Mouse (Mus musculus): ENCODE measurements around the gene Fyttd1. TPM values are rescaled to one million over a fixed set of nuclear protein-coding genes. Genes with fewer than 3 reads are reported as not detected.
A peak's percentile ranks its signal among the peaks of the same experiment; 100 is the strongest.
"Not testable (repeated sequence)": the region's sequence is repeated elsewhere in the genome, so short reads cannot be mapped to it uniquely, and the experiment has no call there.

The Fyttd1 gene
- polyA plus RNA-seq, 1 experiment from 2014 or later, result 133 TPM

- Histone ChIP-seq H3K4me2 (no peak overlapping the region), H3K9me3 (ENCODE audit: low read depth, low read length) (no peaks in the 10 kb centered on the region), H3K27me3 (ENCODE audit: insufficient read depth, low read length) (no peaks in the 10 kb centered on the region), H3K27ac (ENCODE audit: low read depth) (no peak overlapping the region), H3K4me3 (ENCODE audit: low read depth, low read length) (no peak overlapping the region), H3K36me3 (ENCODE audit: insufficient read depth) (peaks cover 32% of the 10 kb centered on the region), H3K9ac (no peak overlapping the region), H3K4me1 (ENCODE audit: insufficient read depth) (no peaks in the 10 kb centered on the region)
- ATAC-seq (ENCODE audit: insufficient read depth) (no peak), DNase-seq (no peak)
- WGBS, result 83% methylated on average over 2 of the region's 2 CpGs
- no peak for TF ChIP-seq CTCF (IDR thresholded peaks at IDR 0.05; ENCODE audit: low read depth)
Measured at GRCm38 (mm10) chr16:32906186-32906585, 28.9 kb downstream of the Fyttd1 start.

GRCm38 (mm10) chr16:32906727-32907126, 29.4 kb downstream of the Fyttd1 start:
- ATAC-seq (ENCODE audit: insufficient read depth), result peak; percentile 56

GRCm38 (mm10) chr16:32913212-32913611, 35.9 kb downstream of the Fyttd1 start:
- Histone ChIP-seq H3K4me1 (ENCODE audit: insufficient read depth) (0 out of 2 replicates have a peak, but pooled peaks cover 6% of the 10 kb centered on the region), H3K4me3 (ENCODE audit: low read depth, low read length) (peak overlapping the region; percentile 95), H3K27ac (ENCODE audit: low read depth) (no peak overlapping the region), H3K4me2 (peak overlapping the region; percentile 80), H3K9ac (no peak overlapping the region), H3K36me3 (ENCODE audit: insufficient read depth) (no peaks in the 10 kb centered on the region), H3K9me3 (ENCODE audit: low read depth, low read length) (no peaks in the 10 kb centered on the region), H3K27me3 (ENCODE audit: insufficient read depth, low read length) (no peaks in the 10 kb centered on the region)
- WGBS, result 50% methylated on average over 7 of the region's 7 CpGs
- no peak for ATAC-seq (ENCODE audit: insufficient read depth)
- DNase-seq, result no peak
- TF ChIP-seq CTCF (IDR thresholded peaks at IDR 0.05; ENCODE audit: low read depth), result no peak

More at GRCm38 (mm10) chr16:32906727-32907126, 29.4 kb downstream of the Fyttd1 start:
- Histone ChIP-seq H3K27ac (ENCODE audit: low read depth) (no peak overlapping the region), H3K4me1 (ENCODE audit: insufficient read depth) (no peaks in the 10 kb centered on the region), H3K9ac (no peak overlapping the region), H3K4me2 (no peak overlapping the region), H3K4me3 (ENCODE audit: low read depth, low read length) (no peak overlapping the region), H3K36me3 (ENCODE audit: insufficient read depth) (peaks cover 29% of the 10 kb centered on the region), H3K27me3 (ENCODE audit: insufficient read depth, low read length) (no peaks in the 10 kb centered on the region), H3K9me3 (ENCODE audit: low read depth, low read length) (no peaks in the 10 kb centered on the region)
- WGBS, result 51% methylated on average over 8 of the region's 8 CpGs
- DNase-seq, result peak; percentile 61
- TF ChIP-seq CTCF (IDR thresholded peaks at IDR 0.05; ENCODE audit: low read depth), result no peak

GRCm38 (mm10) chr16:32913937-32914881, 36.9 kb downstream of the Fyttd1 start, which contains the start of gene Lrch3:
TSS of gene Lrch3 (plus strand) at chr16:32914100.
- peak; percentile 96 for DNase-seq
- Histone ChIP-seq H3K4me1 (ENCODE audit: insufficient read depth) (0 out of 2 replicates have a peak, but pooled peaks cover 6% of the 10 kb centered on the region), H3K27ac (ENCODE audit: low read depth) (peak within 1 kb of the TSS; percentile 89), H3K9ac (peak within 1 kb of the TSS; percentile 95), H3K36me3 (ENCODE audit: insufficient read depth) (no peaks in the 10 kb centered on the region), H3K27me3 (ENCODE audit: insufficient read depth, low read length) (no peaks in the 10 kb centered on the region), H3K4me3 (ENCODE audit: low read depth, low read length) (peak within 1 kb of the TSS; percentile 95), H3K4me2 (peak within 1 kb of the TSS; percentile 80), H3K9me3 (ENCODE audit: low read depth, low read length) (no peaks in the 10 kb centered on the region)
- no peak for TF ChIP-seq CTCF (IDR thresholded peaks at IDR 0.05; ENCODE audit: low read depth)
- WGBS, result under 1% methylated on average over 80 of the region's 85 CpGs
- ATAC-seq (ENCODE audit: insufficient read depth), result peak; percentile 96

- no peaks in the 10 kb centered on the region for H3K9me3 ChIP-seq (ENCODE audit: low read depth, low read length)
- peak overlapping the region; percentile 95 for H3K4me3 ChIP-seq (ENCODE audit: low read depth, low read length)
- TF ChIP-seq CTCF (IDR thresholded peaks at IDR 0.05; ENCODE audit: low read depth), result no peak
- no peaks in the 10 kb centered on the region for H3K27me3 ChIP-seq (ENCODE audit: insufficient read depth, low read length)
- no peak for ATAC-seq (ENCODE audit: insufficient read depth)
- H3K4me2 ChIP-seq, result peak overlapping the region; percentile 80
- no peak overlapping the region for H3K27ac ChIP-seq (ENCODE audit: low read depth)
- 0 out of 2 replicates have a peak, but pooled peaks cover 6% of the 10 kb centered on the region for H3K4me1 ChIP-seq (ENCODE audit: insufficient read depth)
- WGBS, result 59% methylated on average over 9 of the region's 9 CpGs
- H3K9ac ChIP-seq, result no peak overlapping the region; the same call in 1 of the 2 replicates
- no peaks in the 10 kb centered on the region for H3K36me3 ChIP-seq (ENCODE audit: insufficient read depth)
- peak; percentile 11 for DNase-seq
Measured at GRCm38 (mm10) chr16:32915292-32916068, 38.2 kb downstream of the Fyttd1 start.

GRCm38 (mm10) chr16:32926629-32927028, 49.3 kb downstream of the Fyttd1 start:
- not testable (repeated sequence) for H3K9ac ChIP-seq; DNase-seq; H3K36me3 ChIP-seq (ENCODE audit: insufficient read depth); ATAC-seq (ENCODE audit: insufficient read depth); H3K27me3 ChIP-seq (ENCODE audit: insufficient read depth, low read length); H3K4me1 ChIP-seq (ENCODE audit: insufficient read depth); H3K27ac ChIP-seq (ENCODE audit: low read depth); H3K4me2 ChIP-seq; H3K4me3 ChIP-seq (ENCODE audit: low read depth, low read length); H3K9me3 ChIP-seq (ENCODE audit: low read depth, low read length)
- WGBS, result 88% methylated on average over 9 of the region's 9 CpGs

Measured in lung, embryonic 14.5 days (tissue).